Mouse (Mus musculus): ENCODE measurements around the gene Fam185a. TPM values are rescaled to one million over a fixed set of nuclear protein-coding genes. Genes with fewer than 3 reads are reported as not detected.

Fam185a gene
- polyA plus RNA-seq, 1 experiment from 2014 or later = 3.5 TPM

GRCm38 (mm10) chr5:21413322-21413721 lies 11.4 kb upstream of the Fam185a start:
- TF ChIP-seq CTCF (IDR thresholded peaks at IDR 0.05; ENCODE audit: low read depth) (no peak), EP300 (optimal IDR thresholded peaks at IDR 0.05) (no peak)
- Histone ChIP-seq H3K36me3 (ENCODE audit: control insufficient read depth, insufficient read depth, low read length) (no peaks in the 10 kb centered on the region), H3K4me1 (replicated peaks; ENCODE audit: control insufficient read depth, insufficient read depth) (no peaks in the 10 kb centered on the region), H3K4me2 (replicated peaks; ENCODE audit: low read depth) (no peak overlapping the region), H3K9me3 (ENCODE audit: control insufficient read depth, low read length) (no peaks in the 10 kb centered on the region), H3K9ac (ENCODE audit: low read length) (no peak overlapping the region), H3K27ac (replicated peaks) (no peak overlapping the region), H3K27me3 (ENCODE audit: control insufficient read depth, insufficient read depth, low read length) (no peaks in the 10 kb centered on the region), H3K4me3 (ENCODE audit: low read depth, low read length) (no peak overlapping the region)
- DNase-seq (ENCODE audit: low spot score) (no peak), ATAC-seq (ENCODE audit: low FRiP score, low TSS enrichment) (no peak)
- WGBS = 87% methylated on average over 3 of the region's 3 CpGs

- no peak overlapping the region for H3K9ac ChIP-seq (ENCODE audit: low read length)
- no peaks in the 10 kb centered on the region for H3K9me3 ChIP-seq (ENCODE audit: control insufficient read depth, low read length)
- ATAC-seq (ENCODE audit: low FRiP score, low TSS enrichment) (no peak), DNase-seq (ENCODE audit: low spot score) (no peak)
- H3K27me3 ChIP-seq (ENCODE audit: control insufficient read depth, insufficient read depth, low read length) = no peaks in the 10 kb centered on the region
- no peak overlapping the region for H3K27ac ChIP-seq (replicated peaks)
- no peaks in the 10 kb centered on the region for H3K4me1 ChIP-seq (replicated peaks; ENCODE audit: control insufficient read depth, insufficient read depth)
- no peaks in the 10 kb centered on the region for H3K36me3 ChIP-seq (ENCODE audit: control insufficient read depth, insufficient read depth, low read length)
- H3K4me3 ChIP-seq (ENCODE audit: low read depth, low read length) = no peak overlapping the region
- no peak overlapping the region for H3K4me2 ChIP-seq (replicated peaks; ENCODE audit: low read depth)
- TF ChIP-seq CTCF (IDR thresholded peaks at IDR 0.05; ENCODE audit: low read depth) (no peak), EP300 (optimal IDR thresholded peaks at IDR 0.05) (no peak)
- WGBS = 78% methylated on average over 1 of the region's 1 CpGs
Measured at GRCm38 (mm10) chr5:21414116-21414820, 10.5 kb upstream of the Fam185a start.

- H3K9ac ChIP-seq (ENCODE audit: low read length) = no peak overlapping the region
- no peaks in the 10 kb centered on the region for H3K27me3 ChIP-seq (ENCODE audit: control insufficient read depth, insufficient read depth, low read length)
- WGBS = 39% methylated on average over 4 of the region's 4 CpGs
- H3K9me3 ChIP-seq (ENCODE audit: control insufficient read depth, low read length) = no peaks in the 10 kb centered on the region
- H3K4me2 ChIP-seq (replicated peaks; ENCODE audit: low read depth) = no peak overlapping the region
- DNase-seq (ENCODE audit: low spot score) = no peak
- no peak overlapping the region for H3K4me3 ChIP-seq (ENCODE audit: low read depth, low read length)
- no peak for ATAC-seq (ENCODE audit: low FRiP score, low TSS enrichment)
- no peak overlapping the region for H3K27ac ChIP-seq (replicated peaks)
- no peaks in the 10 kb centered on the region for H3K4me1 ChIP-seq (replicated peaks; ENCODE audit: control insufficient read depth, insufficient read depth)
- TF ChIP-seq EP300 (optimal IDR thresholded peaks at IDR 0.05) = no peak
- TF ChIP-seq CTCF (IDR thresholded peaks at IDR 0.05; ENCODE audit: low read depth) = no peak
- no peaks in the 10 kb centered on the region for H3K36me3 ChIP-seq (ENCODE audit: control insufficient read depth, insufficient read depth, low read length)
Measured at GRCm38 (mm10) chr5:21418613-21419012, 6.1 kb upstream of the Fam185a start.

- ATAC-seq (ENCODE audit: low FRiP score, low TSS enrichment) (no peak), DNase-seq (ENCODE audit: low spot score) (no peak)
- H3K9ac ChIP-seq (ENCODE audit: low read length) = no peak overlapping the region
- no peaks in the 10 kb centered on the region for H3K9me3 ChIP-seq (ENCODE audit: control insufficient read depth, low read length)
- H3K4me3 ChIP-seq (ENCODE audit: low read depth, low read length) = no peak overlapping the region
- H3K4me1 ChIP-seq (replicated peaks; ENCODE audit: control insufficient read depth, insufficient read depth) = no peaks in the 10 kb centered on the region
- TF ChIP-seq EP300 (optimal IDR thresholded peaks at IDR 0.05) (no peak), CTCF (IDR thresholded peaks at IDR 0.05; ENCODE audit: low read depth) (peak; percentile 76)
- H3K36me3 ChIP-seq (ENCODE audit: control insufficient read depth, insufficient read depth, low read length) = no peaks in the 10 kb centered on the region
- H3K27ac ChIP-seq (replicated peaks) = no peak overlapping the region
- no peak overlapping the region for H3K4me2 ChIP-seq (replicated peaks; ENCODE audit: low read depth)
- 5% methylated on average over 1 of the region's 1 CpGs for WGBS
- H3K27me3 ChIP-seq (ENCODE audit: control insufficient read depth, insufficient read depth, low read length) = no peaks in the 10 kb centered on the region
Measured at GRCm38 (mm10) chr5:21420609-21421008, 4.1 kb upstream of the Fam185a start.

- no peak overlapping the region for H3K9ac ChIP-seq (ENCODE audit: low read length)
- H3K4me3 ChIP-seq (ENCODE audit: low read depth, low read length) = no peak overlapping the region
- H3K9me3 ChIP-seq (ENCODE audit: control insufficient read depth, low read length) = no peaks in the 10 kb centered on the region
- no peak for DNase-seq (ENCODE audit: low spot score)
- no peaks in the 10 kb centered on the region for H3K36me3 ChIP-seq (ENCODE audit: control insufficient read depth, insufficient read depth, low read length)
- WGBS = 92% methylated on average over 6 of the region's 6 CpGs
- H3K27ac ChIP-seq (replicated peaks) = no peak overlapping the region
- no peak overlapping the region for H3K4me2 ChIP-seq (replicated peaks; ENCODE audit: low read depth)
- no peaks in the 10 kb centered on the region for H3K27me3 ChIP-seq (ENCODE audit: control insufficient read depth, insufficient read depth, low read length)
- no peaks in the 10 kb centered on the region; the same call in 1 of the 2 replicates for H3K4me1 ChIP-seq (replicated peaks; ENCODE audit: control insufficient read depth, insufficient read depth)
- TF ChIP-seq EP300 (optimal IDR thresholded peaks at IDR 0.05) (no peak), CTCF (IDR thresholded peaks at IDR 0.05; ENCODE audit: low read depth) (no peak)
- no peak for ATAC-seq (ENCODE audit: low FRiP score, low TSS enrichment)
Measured at GRCm38 (mm10) chr5:21426666-21427065, 1.9 kb downstream of the Fam185a start.

- Histone ChIP-seq H3K9me3 (ENCODE audit: control insufficient read depth, low read length) (no peaks in the 10 kb centered on the region), H3K27ac (replicated peaks) (no peak overlapping the region), H3K9ac (ENCODE audit: low read length) (no peak overlapping the region), H3K27me3 (ENCODE audit: control insufficient read depth, insufficient read depth, low read length) (no peaks in the 10 kb centered on the region), H3K4me3 (ENCODE audit: low read depth, low read length) (no peak overlapping the region), H3K4me1 (replicated peaks; ENCODE audit: control insufficient read depth, insufficient read depth) (no peaks in the 10 kb centered on the region), H3K4me2 (replicated peaks; ENCODE audit: low read depth) (no peak overlapping the region), H3K36me3 (ENCODE audit: control insufficient read depth, insufficient read depth, low read length) (no peaks in the 10 kb centered on the region)
- DNase-seq (ENCODE audit: low spot score) (no peak), ATAC-seq (ENCODE audit: low FRiP score, low TSS enrichment) (no peak)
- WGBS = 62% methylated on average over 11 of the region's 11 CpGs
- TF ChIP-seq CTCF (IDR thresholded peaks at IDR 0.05; ENCODE audit: low read depth) = peak; percentile 81
- TF ChIP-seq EP300 (optimal IDR thresholded peaks at IDR 0.05) = no peak
Measured at GRCm38 (mm10) chr5:21434148-21434929, 9.6 kb downstream of the Fam185a start.

All from stomach, postnatal 0 days (tissue).